Mouse (Mus musculus): ENCODE results near the gene Zdhhc3.

- TF ChIP-seq CTCF (IDR thresholded peaks at IDR 0.05; ENCODE audit: control insufficient read depth, insufficient read depth, insufficient replicate concordance, low read depth, low read length) (no peak), POLR2A (IDR thresholded peaks at IDR 0.05; ENCODE audit: control insufficient read depth, low read depth, low read length) (no peak)
Observed at GRCm38 (mm10) chr9:123123017-123123416, 10.0 kb upstream of the Zdhhc3 start.

All from testis, adult 2 months (tissue).